Mouse (Mus musculus) olfactory bulb, adult 2 months (tissue): ENCODE results near the gene Pnmal1. TPM values are rescaled to one million over a fixed set of nuclear protein-coding genes. Genes with fewer than 3 reads are reported as not detected.

Source experiments
- H3K27ac ChIP-seq: fragments of 200-500 bp; 2 replicates; pipeline ENCODE4 v1.5.1; 2012; ENCODE audit warnings: low read depth, low read length; ENCODE audit not compliant: insufficient read depth
- H3K4me1 ChIP-seq: fragments of 200-500 bp; 2 replicates; pipeline ENCODE4 v1.6.1; 2012; ENCODE audit warnings: low read length; ENCODE audit not compliant: control insufficient read depth, insufficient read depth
- H3K4me3 ChIP-seq: fragments of 200-500 bp; 2 replicates; pipeline ENCODE4 v1.5.1; 2012; ENCODE audit warnings: mild to moderate bottlenecking, low read depth, low read length, moderate library complexity; ENCODE audit not compliant: insufficient read depth
- CTCF ChIP-seq: fragments of 200-500 bp; IDR thresholded peaks from 2 replicates; pipeline ENCODE4 v1.5.1; 2012; ENCODE audit warnings: low read depth, mild to moderate bottlenecking, low read length, moderate library complexity; ENCODE audit not compliant: insufficient read depth
- POLR2A ChIP-seq: fragments of 200-500 bp; IDR thresholded peaks from 2 replicates; pipeline ENCODE4 v1.6.1; 2012; ENCODE audit warnings: mild to moderate bottlenecking, low read depth, low read length, moderate library complexity; ENCODE audit not compliant: insufficient read depth
- WGBS: fragments of 180-500 bp; shearing (Covaris S2); methylation state at CpG from one replicate; pipeline ENCODE4 v1.1.7; 2018; 5-methylcytosine and 5-hydroxymethylcytosine counted together
- polyA plus RNA-seq: library from polyadenylated mRNA; stranded (reverse); fragments of >200 nt; gene quantifications from 2 replicates; pipeline ENCODE4 v1.2.4, GENCODE M21; 2012; ENCODE audit warnings: low replicate concordance; ENCODE audit not compliant: missing spikeins, insufficient read depth, insufficient read length

Gene Pnmal1
- polyA plus RNA-seq: not detected in 2 replicates

- Histone ChIP-seq H3K4me3 (peak within 1 kb of the TSS; percentile 66), H3K4me1 (peaks cover 49% of the 10 kb centered on the region), H3K27ac (peak within 1 kb of the TSS; percentile 91)
- TF ChIP-seq POLR2A (peak; percentile 38; the same call in 1 of the 2 replicates), CTCF (no peak)
- 11% methylated on average over 17 of the region's 17 CpGs for WGBS
Measured at GRCm38 (mm10) chr7:16959539-16960187, at the start of gene Pnmal1. Gene Pnmal1 (plus strand): TSS chr7:16959679.

GRCm38 (mm10) chr7:16909909-16910308, 49.6 kb upstream of the Pnmal1 start:
- H3K27ac ChIP-seq: no peak overlapping the region
- WGBS: 34% methylated on average over 10 of the region's 10 CpGs

DNA sequence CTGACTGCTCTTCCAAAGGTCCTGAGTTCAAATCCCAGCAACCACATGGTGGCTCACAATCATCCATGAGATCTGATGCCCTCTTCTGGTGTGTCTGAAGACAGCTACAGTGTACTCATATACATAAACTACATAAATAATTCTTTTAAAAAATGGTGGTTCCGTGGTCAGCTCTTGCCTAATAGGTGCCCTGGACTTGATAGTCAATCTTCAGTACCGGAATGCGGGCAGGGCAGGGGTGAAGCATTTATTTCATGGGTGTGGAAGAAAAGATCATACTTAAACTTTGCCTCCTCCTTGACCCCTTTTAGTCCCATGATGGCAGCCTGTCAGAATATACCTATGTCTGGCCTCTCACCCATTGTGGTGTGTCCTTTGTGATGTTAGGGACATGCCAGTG, 47.6 kb upstream of the Pnmal1 start:
- H3K4me1 ChIP-seq: peaks cover 31% of the 10 kb centered on the region
- H3K4me3 ChIP-seq: no peak overlapping the region
- no peak overlapping the region for H3K27ac ChIP-seq
- TF ChIP-seq CTCF: no peak
- no peak for TF ChIP-seq POLR2A
- WGBS: 90% methylated on average over 3 of the region's 3 CpGs

More at GRCm38 (mm10) chr7:16909909-16910308, 49.6 kb upstream of the Pnmal1 start:
- Histone ChIP-seq H3K4me3 (no peak overlapping the region), H3K4me1 (peaks cover 30% of the 10 kb centered on the region)
- TF ChIP-seq POLR2A (no peak), CTCF (no peak)

GRCm38 (mm10) chr7:16912360-16912759, 47.1 kb upstream of the Pnmal1 start:
- WGBS: 87% methylated on average over 6 of the region's 6 CpGs

GRCm38 (mm10) chr7:16913806-16914452, 45.5 kb upstream of the Pnmal1 start:
- no peak overlapping the region for H3K4me3 ChIP-seq
- TF ChIP-seq POLR2A: no peak
- TF ChIP-seq CTCF: peak; percentile 93
- H3K27ac ChIP-seq: no peak overlapping the region
- H3K4me1 ChIP-seq: peaks cover 48% of the 10 kb centered on the region
- 20% methylated on average over 10 of the region's 10 CpGs for WGBS

More at GRCm38 (mm10) chr7:16912360-16912759, 47.1 kb upstream of the Pnmal1 start:
- Histone ChIP-seq H3K4me3 (no peak overlapping the region), H3K27ac (no peak overlapping the region), H3K4me1 (peaks cover 36% of the 10 kb centered on the region)
- TF ChIP-seq POLR2A (no peak), CTCF (no peak)

GRCm38 (mm10) chr7:16914453-16915343, 44.8 kb upstream of the Pnmal1 start:
- 75% methylated on average over 18 of the region's 18 CpGs for WGBS

GRCm38 (mm10) chr7:16915461-16916340, 43.8 kb upstream of the Pnmal1 start:
- Histone ChIP-seq H3K27ac (no peak overlapping the region; the same call in 1 of the 2 replicates), H3K4me1 (peaks cover 58% of the 10 kb centered on the region), H3K4me3 (no peak overlapping the region)
- TF ChIP-seq POLR2A: no peak
- TF ChIP-seq CTCF: no peak
- WGBS: 80% methylated on average over 32 of the region's 32 CpGs

More at GRCm38 (mm10) chr7:16914453-16915343, 44.8 kb upstream of the Pnmal1 start:
- no peak for TF ChIP-seq POLR2A
- no peak for TF ChIP-seq CTCF
- Histone ChIP-seq H3K4me3 (no peak overlapping the region), H3K27ac (no peak overlapping the region), H3K4me1 (peaks cover 54% of the 10 kb centered on the region)
